Mouse (Mus musculus): ENCODE data around the gene Galnt13.
"Not testable (repeated sequence)": the region's sequence is repeated elsewhere in the genome, so short reads cannot be mapped to it uniquely, and the experiment has no call there.

The Galnt13 gene
- long read RNA-seq, experiment 1 = 0 reads
- long read RNA-seq, experiment 2 = 0 reads

DNA sequence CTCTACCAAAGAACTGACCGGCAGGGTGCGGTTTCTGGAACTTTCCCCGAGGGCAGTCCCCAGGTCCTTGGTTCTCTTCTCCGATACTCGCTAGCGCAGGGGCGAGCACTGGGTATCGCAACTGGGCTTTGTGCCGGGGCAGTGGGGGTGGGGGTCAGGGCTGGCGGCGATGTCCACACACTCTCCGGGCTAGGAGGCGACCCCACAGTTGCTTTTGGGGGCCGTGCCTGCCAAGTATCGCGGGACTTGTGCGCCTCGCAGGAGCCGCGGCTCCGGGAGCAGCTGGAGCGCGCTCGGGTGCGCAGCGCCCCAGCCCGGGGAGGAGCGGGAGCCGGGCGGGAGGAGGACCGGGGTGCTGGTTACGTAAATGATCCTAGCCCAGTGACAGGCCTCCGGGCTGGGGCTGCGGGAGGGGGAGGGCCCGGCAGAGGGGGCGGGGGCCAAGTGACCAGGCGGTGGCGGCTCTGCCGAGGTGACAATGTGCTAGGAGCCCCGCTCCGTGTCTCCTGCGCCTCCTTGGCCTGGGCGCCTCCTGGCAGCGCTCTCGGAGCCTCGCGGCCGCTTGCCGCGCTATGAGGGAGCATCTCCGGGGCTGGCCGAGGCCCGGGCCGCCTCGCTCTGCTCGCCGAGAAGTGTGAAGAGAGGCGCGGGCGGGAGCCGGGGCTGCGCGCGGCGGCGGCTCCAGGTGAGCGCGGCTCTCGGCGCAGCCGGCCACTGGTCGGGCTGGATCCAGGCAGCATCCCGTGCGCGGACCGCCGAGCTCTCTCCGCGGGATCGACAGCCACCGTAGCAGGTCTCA lies at the start of gene Galnt13:
TSS of gene Galnt13 (plus strand) at position 381 of the 799 bp plus-strand sequence.
- intact Hi-C loops (cut with DNase I) = no loop called here

GRCm38 (mm10) chr2:54431060-54431459 lies 5.1 kb upstream of the Galnt13 start:
- intact Hi-C loops (cut with DNase I) = no loop called here

GRCm38 (mm10) chr2:54435380-54435779 lies 737 bp upstream of the Galnt13 start:
- intact Hi-C loops (cut with DNase I) = no loop called here

- intact Hi-C loops (cut with DNase I) = no loop called here
Observed at GRCm38 (mm10) chr2:54436736-54437500, 801 bp downstream of the Galnt13 start.

- intact Hi-C loops (cut with DNase I) = no loop called here
Observed at GRCm38 (mm10) chr2:54437501-54437830, 1.3 kb downstream of the Galnt13 start.

- intact Hi-C loops (cut with DNase I) = no loop called here
Observed at GRCm38 (mm10) chr2:54442734-54443500, 6.8 kb downstream of the Galnt13 start.

- intact Hi-C loops (cut with DNase I) = no loop called here
Observed at GRCm38 (mm10) chr2:54483426-54483825, 47.3 kb downstream of the Galnt13 start.

- intact Hi-C loops (cut with DNase I) = no loop called here
Observed at GRCm38 (mm10) chr2:54522989-54523388, 86.9 kb downstream of the Galnt13 start.

DNA sequence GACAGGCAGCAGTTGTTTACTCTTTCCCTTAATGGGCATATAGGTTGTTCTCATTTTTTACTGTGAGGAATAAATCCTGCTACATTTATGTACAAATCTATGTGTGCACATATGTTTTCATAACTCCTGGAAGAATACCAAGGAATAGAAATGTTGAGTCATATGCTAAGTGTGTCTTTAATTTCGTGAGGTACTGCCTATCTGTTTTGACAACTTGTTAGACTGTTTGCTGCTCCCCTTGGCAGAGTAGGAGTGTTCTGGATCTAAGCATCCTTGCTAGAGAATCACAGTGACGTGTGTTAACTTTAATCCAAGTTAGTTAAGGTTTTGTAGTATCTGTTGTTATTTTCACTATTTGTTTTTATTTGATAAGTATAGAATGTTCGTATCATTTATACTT lies 91.0 kb downstream of the Galnt13 start:
- intact Hi-C loops (cut with DNase I) = no loop called here

DNA sequence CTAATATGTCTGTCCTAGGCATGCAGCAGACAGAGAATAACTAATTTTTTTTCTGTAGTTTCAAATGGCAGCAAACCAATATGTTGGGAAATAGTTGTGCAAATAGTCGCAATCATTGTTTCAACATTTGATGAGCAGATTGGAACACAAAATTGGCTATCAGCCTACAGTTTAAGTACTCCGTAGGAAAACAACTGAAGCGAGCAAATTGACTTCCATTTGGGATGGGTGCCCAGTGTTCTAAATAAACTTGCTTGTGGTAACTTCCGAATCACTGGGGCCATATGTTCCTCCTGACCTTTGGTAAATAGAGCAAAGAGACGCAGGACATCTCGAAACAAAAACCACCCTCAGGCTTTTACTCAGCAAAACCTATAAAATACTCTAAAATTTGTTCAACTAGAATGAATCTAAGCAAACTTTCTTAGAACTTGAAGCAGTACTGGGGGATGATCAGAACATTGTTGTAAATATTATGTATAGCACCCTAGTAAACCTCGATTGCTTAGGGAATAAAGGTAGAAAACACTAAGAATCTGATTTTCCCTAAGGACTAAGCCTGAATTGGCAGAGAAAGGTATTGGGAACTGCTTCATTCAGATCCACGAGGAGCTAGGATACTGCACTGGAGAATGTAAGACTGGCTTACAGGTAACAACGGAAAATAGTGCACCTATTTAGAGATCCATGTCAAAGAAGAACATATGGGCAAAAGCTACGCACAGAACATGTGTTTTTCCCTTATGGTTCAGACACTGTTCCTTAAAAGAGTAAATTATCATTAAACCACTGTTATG lies 122.4 kb downstream of the Galnt13 start:
- intact Hi-C loops (cut with DNase I) = no loop called here

- intact Hi-C loops (cut with DNase I) = no loop called here
Observed at GRCm38 (mm10) chr2:54565068-54565467, 129.0 kb downstream of the Galnt13 start.

GRCm38 (mm10) chr2:54567186-54567585 lies 131.1 kb downstream of the Galnt13 start:
- intact Hi-C loops (cut with DNase I) = no loop called here

DNA sequence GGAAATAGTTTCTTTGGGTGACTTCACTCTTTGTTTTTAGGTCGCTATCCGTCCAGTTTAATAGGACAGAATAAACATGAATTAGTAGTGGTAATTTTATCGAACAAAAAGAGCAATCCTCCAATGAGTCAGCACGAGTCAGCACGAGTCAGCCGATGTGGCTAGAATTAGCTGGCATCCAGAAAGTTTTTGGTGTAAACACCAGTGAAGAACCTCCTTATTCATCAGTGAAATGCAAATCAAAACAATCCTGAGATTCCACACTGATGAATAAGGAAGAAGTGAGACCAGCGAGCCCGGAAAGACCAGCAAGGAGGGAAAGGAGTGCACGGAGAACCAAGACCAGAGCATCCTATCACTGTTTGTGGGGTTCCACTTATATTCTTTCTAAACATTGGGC lies 131.5 kb downstream of the Galnt13 start:
- intact Hi-C loops (cut with DNase I) = no loop called here

DNA sequence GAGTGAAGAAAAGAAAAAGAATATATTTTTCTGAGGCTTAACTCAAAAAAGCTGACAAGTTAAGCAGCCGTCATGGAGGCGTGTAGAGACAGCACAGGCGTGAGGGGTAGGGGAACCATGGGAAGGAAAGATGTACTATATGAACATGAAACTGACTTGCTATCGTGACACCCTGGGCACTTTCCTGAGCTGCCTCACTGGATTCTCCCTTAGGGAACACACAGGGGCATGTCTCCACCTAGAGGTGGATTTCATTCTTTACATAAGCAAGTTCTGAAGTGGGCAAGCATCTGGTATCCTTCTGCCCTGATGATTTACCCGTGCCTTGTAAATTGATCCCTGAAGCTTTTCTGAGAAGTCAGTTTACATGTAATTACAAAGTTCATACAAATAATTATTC lies 277.7 kb downstream of the Galnt13 start:
- intact Hi-C loops (cut with DNase I) = not testable (repeated sequence)

DNA sequence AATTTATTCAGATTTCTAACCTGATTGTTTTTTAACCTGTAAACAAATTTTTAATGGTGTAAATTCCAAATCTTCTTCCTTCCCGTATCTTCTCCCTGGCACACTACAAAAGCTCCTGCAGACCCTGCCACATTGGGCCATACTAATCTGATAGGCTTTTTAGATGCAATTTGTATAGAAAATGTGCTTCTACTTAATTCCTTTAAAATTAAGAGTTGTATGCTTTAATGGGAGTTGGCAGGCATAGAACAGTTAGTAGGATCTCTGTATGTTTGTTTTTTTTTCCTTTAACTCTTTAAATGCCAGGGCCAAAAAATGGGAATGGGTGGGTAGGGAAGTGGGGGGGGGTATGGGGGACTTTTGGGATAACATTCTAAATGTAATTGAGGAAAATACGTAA lies 315.1 kb downstream of the Galnt13 start:
- intact Hi-C loops (cut with DNase I) = no loop called here

DNA sequence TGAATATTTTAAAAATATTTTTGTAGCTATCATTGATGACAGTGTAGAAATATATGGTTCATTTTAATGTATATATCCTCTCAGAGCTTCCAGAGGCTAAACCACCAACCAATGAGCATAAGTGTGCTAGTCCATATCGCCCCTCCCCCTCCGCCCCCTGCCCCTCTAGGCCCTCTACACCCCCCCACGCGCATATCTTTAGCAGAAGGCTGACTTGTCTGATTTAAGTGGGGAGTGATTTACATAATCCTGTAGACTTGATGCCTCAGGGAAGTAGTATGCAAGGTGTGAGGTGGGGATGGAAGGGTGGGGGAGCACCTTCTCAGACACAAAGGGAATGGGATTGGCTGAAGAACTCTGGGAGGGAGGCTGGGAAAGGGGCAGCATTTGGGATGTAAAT lies 323.7 kb downstream of the Galnt13 start:
- intact Hi-C loops (cut with DNase I) = no loop called here

- intact Hi-C loops (cut with DNase I) = no loop called here
Observed at GRCm38 (mm10) chr2:54778790-54779273, 342.7 kb downstream of the Galnt13 start.

DNA sequence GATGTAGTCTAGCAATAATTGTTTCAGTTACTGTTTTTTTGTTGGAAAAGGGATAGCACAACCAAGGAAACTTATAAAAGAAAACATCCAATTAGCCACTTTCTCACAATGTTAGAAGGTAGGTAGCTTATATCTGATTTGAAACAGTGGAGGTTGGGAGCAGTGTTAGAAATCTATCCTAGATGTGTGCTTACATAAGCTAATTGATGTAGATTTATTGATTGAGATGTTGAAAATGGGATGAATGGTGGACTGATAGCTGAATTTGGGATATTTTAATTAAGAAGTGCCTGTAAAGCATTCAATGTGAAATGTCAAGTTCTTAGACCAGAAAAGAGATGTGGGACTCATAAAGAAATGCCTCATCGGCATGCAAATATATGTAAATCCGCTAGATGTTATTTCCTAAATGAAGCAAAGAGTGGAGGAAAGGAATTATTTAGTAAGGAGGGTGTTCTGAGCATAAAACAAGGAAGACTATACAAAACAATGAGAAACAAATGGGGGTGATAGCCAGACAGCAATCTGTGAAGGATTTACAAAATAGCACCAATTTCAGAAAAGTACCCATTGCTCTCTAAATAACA lies 377.6 kb downstream of the Galnt13 start:
- intact Hi-C loops (cut with DNase I) = no loop called here

DNA sequence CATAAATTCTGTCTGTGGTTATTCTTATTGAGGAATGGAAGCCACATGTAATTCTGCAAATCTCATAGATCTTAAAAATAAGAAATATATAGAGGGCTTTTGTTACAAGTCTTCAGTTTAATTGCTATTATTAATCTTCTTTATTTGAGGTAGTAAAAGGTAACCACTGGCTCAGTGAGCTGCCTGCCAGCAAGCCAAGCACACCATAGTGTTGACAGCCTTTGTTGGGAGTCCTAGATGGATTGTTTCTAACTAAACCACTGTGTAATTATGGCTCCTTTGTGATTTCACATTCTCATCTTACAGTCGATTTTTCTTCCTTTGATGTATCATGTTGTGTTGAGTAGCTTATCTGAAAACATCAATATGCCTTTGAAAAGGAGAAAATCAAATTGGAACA lies 405.1 kb downstream of the Galnt13 start:
- intact Hi-C loops (cut with DNase I) = no loop called here

DNA sequence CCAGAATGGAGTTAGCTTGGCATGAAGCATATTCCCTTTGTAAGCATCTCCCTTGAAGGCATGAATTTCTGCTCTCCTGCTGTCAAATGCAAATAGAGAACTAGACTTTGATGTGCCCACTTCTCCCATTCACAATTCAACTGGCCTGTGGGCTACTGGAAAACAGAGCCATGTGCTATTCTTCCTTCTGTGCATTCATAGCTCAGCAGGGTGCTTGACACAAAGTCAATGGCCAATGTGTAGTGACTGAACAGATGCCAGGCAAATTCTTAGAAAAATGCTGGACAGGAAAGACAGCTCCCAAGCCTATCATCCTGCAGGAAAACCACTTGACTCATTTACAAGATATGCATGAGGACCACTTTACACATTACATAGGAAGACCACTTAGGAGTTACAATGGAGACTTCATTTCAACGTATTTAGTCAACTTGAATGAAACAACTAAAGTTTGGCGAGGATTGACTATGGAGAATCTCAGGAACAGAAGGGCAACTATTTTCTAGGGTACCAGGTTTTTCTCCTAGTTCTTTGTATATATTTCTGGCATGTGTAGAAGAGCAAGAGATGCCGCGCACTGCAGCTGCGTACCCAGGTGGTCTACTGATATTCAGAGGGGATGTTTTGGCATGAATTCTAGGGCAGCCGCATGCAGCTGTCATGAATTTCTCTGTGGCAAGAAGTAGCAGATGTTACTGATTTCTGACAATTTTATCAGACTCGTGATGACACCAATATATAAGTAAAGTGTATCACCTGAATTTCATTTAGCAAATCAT lies 470.4 kb downstream of the Galnt13 start:
- intact Hi-C loops (cut with DNase I) = no loop called here
